Mouse (Mus musculus): ENCODE results near the gene Senp1. TPM values are rescaled to one million over a fixed set of nuclear protein-coding genes. Genes with fewer than 3 reads are reported as not detected.

Gene Senp1
- polyA plus RNA-seq, 1 experiment = 43.6 TPM

GRCm38 (mm10) chr15:98068506-98068905 lies 25.0 kb downstream of the Senp1 start:
- DNase-seq = peak; percentile 10
- peaks cover 22% of the 10 kb centered on the region for H3K4me1 ChIP-seq (replicated peaks; ENCODE audit: control insufficient read depth, insufficient read depth, low read length)
- H3K4me3 ChIP-seq (ENCODE audit: control insufficient read depth, insufficient read depth, low read length) = no peak overlapping the region
- H3K27ac ChIP-seq (ENCODE audit: control insufficient read depth, insufficient read depth, low read length) = peak overlapping the region; percentile 94
- peaks cover 49% of the 10 kb centered on the region for H3K36me3 ChIP-seq (ENCODE audit: control insufficient read depth, insufficient read depth, low read length)
- TF ChIP-seq POLR2A (IDR thresholded peaks at IDR 0.05; ENCODE audit: control insufficient read depth, extremely low read depth, insufficient read depth, low read length, poor library complexity) (no peak), CTCF (IDR thresholded peaks at IDR 0.05; ENCODE audit: borderline replicate concordance, control insufficient read depth, extremely low read depth, insufficient read depth, low read length, poor library complexity) (no peak)
- no peaks in the 10 kb centered on the region for H3K27me3 ChIP-seq (ENCODE audit: control insufficient read depth, insufficient read depth, low read length)
- WGBS = 97% methylated on average over 9 of the region's 9 CpGs

- peaks cover 53% of the 10 kb centered on the region for H3K36me3 ChIP-seq (ENCODE audit: control insufficient read depth, insufficient read depth, low read length)
- H3K4me3 ChIP-seq (ENCODE audit: control insufficient read depth, insufficient read depth, low read length) = no peak overlapping the region
- H3K27me3 ChIP-seq (ENCODE audit: control insufficient read depth, insufficient read depth, low read length) = no peaks in the 10 kb centered on the region
- TF ChIP-seq POLR2A (IDR thresholded peaks at IDR 0.05; ENCODE audit: control insufficient read depth, extremely low read depth, insufficient read depth, low read length, poor library complexity) (peak; percentile 25; the same call in 1 of the 2 replicates), CTCF (IDR thresholded peaks at IDR 0.05; ENCODE audit: borderline replicate concordance, control insufficient read depth, extremely low read depth, insufficient read depth, low read length, poor library complexity) (no peak)
- WGBS = 16% methylated on average over 3 of the region's 3 CpGs
- peak; percentile 60 for DNase-seq
- H3K27ac ChIP-seq (ENCODE audit: control insufficient read depth, insufficient read depth, low read length) = peak overlapping the region; percentile 94
- peaks cover 22% of the 10 kb centered on the region for H3K4me1 ChIP-seq (replicated peaks; ENCODE audit: control insufficient read depth, insufficient read depth, low read length)
Measured at GRCm38 (mm10) chr15:98067492-98067891, 26.1 kb downstream of the Senp1 start.

- Histone ChIP-seq H3K27me3 (ENCODE audit: control insufficient read depth, insufficient read depth, low read length) (no peaks in the 10 kb centered on the region), H3K4me3 (ENCODE audit: control insufficient read depth, insufficient read depth, low read length) (no peak overlapping the region), H3K4me1 (replicated peaks; ENCODE audit: control insufficient read depth, insufficient read depth, low read length) (peaks cover 22% of the 10 kb centered on the region), H3K27ac (ENCODE audit: control insufficient read depth, insufficient read depth, low read length) (peak overlapping the region; percentile 97), H3K36me3 (ENCODE audit: control insufficient read depth, insufficient read depth, low read length) (peaks cover 54% of the 10 kb centered on the region)
- TF ChIP-seq POLR2A (IDR thresholded peaks at IDR 0.05; ENCODE audit: control insufficient read depth, extremely low read depth, insufficient read depth, low read length, poor library complexity) = no peak
- TF ChIP-seq CTCF (IDR thresholded peaks at IDR 0.05; ENCODE audit: borderline replicate concordance, control insufficient read depth, extremely low read depth, insufficient read depth, low read length, poor library complexity) = no peak
- peak; percentile 44 for DNase-seq
- 73% methylated on average over 12 of the region's 12 CpGs for WGBS
Measured at GRCm38 (mm10) chr15:98066602-98067001, 26.9 kb downstream of the Senp1 start.

GRCm38 (mm10) chr15:98065881-98066280 lies 27.7 kb downstream of the Senp1 start:
- TF ChIP-seq CTCF (IDR thresholded peaks at IDR 0.05; ENCODE audit: borderline replicate concordance, control insufficient read depth, extremely low read depth, insufficient read depth, low read length, poor library complexity) = no peak
- TF ChIP-seq POLR2A (IDR thresholded peaks at IDR 0.05; ENCODE audit: control insufficient read depth, extremely low read depth, insufficient read depth, low read length, poor library complexity) = no peak
- DNase-seq = no peak
- Histone ChIP-seq H3K27me3 (ENCODE audit: control insufficient read depth, insufficient read depth, low read length) (no peaks in the 10 kb centered on the region), H3K36me3 (ENCODE audit: control insufficient read depth, insufficient read depth, low read length) (peaks cover 60% of the 10 kb centered on the region), H3K4me3 (ENCODE audit: control insufficient read depth, insufficient read depth, low read length) (no peak overlapping the region), H3K27ac (ENCODE audit: control insufficient read depth, insufficient read depth, low read length) (peak overlapping the region; percentile 97), H3K4me1 (replicated peaks; ENCODE audit: control insufficient read depth, insufficient read depth, low read length) (peaks cover 22% of the 10 kb centered on the region)
- 92% methylated on average over 5 of the region's 5 CpGs for WGBS

GRCm38 (mm10) chr15:98055246-98055645 lies 38.3 kb downstream of the Senp1 start:
- H3K27ac ChIP-seq (ENCODE audit: control insufficient read depth, insufficient read depth, low read length) = no peak overlapping the region
- H3K36me3 ChIP-seq (ENCODE audit: control insufficient read depth, insufficient read depth, low read length) = peaks cover 72% of the 10 kb centered on the region
- 71% methylated on average over 5 of the region's 5 CpGs for WGBS
- no peaks in the 10 kb centered on the region for H3K4me1 ChIP-seq (replicated peaks; ENCODE audit: control insufficient read depth, insufficient read depth, low read length)
- TF ChIP-seq CTCF (IDR thresholded peaks at IDR 0.05; ENCODE audit: borderline replicate concordance, control insufficient read depth, extremely low read depth, insufficient read depth, low read length, poor library complexity) (no peak), POLR2A (IDR thresholded peaks at IDR 0.05; ENCODE audit: control insufficient read depth, extremely low read depth, insufficient read depth, low read length, poor library complexity) (no peak)
- no peak overlapping the region for H3K4me3 ChIP-seq (ENCODE audit: control insufficient read depth, insufficient read depth, low read length)
- DNase-seq = peak; percentile 20
- no peaks in the 10 kb centered on the region for H3K27me3 ChIP-seq (ENCODE audit: control insufficient read depth, insufficient read depth, low read length)

GRCm38 (mm10) chr15:98051685-98052084 lies 41.9 kb downstream of the Senp1 start:
- peaks cover 78% of the 10 kb centered on the region for H3K36me3 ChIP-seq (ENCODE audit: control insufficient read depth, insufficient read depth, low read length)
- TF ChIP-seq POLR2A (IDR thresholded peaks at IDR 0.05; ENCODE audit: control insufficient read depth, extremely low read depth, insufficient read depth, low read length, poor library complexity) = no peak
- TF ChIP-seq CTCF (IDR thresholded peaks at IDR 0.05; ENCODE audit: borderline replicate concordance, control insufficient read depth, extremely low read depth, insufficient read depth, low read length, poor library complexity) = no peak

More at GRCm38 (mm10) chr15:98051685-98052084, 41.9 kb downstream of the Senp1 start:
- 93% methylated on average over 5 of the region's 5 CpGs for WGBS
- no peaks in the 10 kb centered on the region for H3K27me3 ChIP-seq (ENCODE audit: control insufficient read depth, insufficient read depth, low read length)
- DNase-seq = no peak
- no peaks in the 10 kb centered on the region for H3K4me1 ChIP-seq (replicated peaks; ENCODE audit: control insufficient read depth, insufficient read depth, low read length)
- H3K4me3 ChIP-seq (ENCODE audit: control insufficient read depth, insufficient read depth, low read length) = no peak overlapping the region
- H3K27ac ChIP-seq (ENCODE audit: control insufficient read depth, insufficient read depth, low read length) = no peak overlapping the region

Measured in thymus, adult 2 months (tissue).